Mouse (Mus musculus): ENCODE measurements around the gene Abhd16a. TPM values are rescaled to one million over a fixed set of nuclear protein-coding genes. Genes with fewer than 3 reads are reported as not detected.

Gene Abhd16a
- polyA plus RNA-seq (2012; fragmentation: generic; extraction: Trizol): 64.7 TPM

- H3ac ChIP-seq (ENCODE audit: control insufficient read depth, insufficient read length): peak within 1 kb of the TSS; percentile 75
- H3K36me3 ChIP-seq (ENCODE audit: control insufficient read depth, insufficient read depth): no peaks in the 10 kb centered on the region
- peak within 1 kb of the TSS; percentile 100 for H3K4me2 ChIP-seq (ENCODE audit: low read depth)
- H3K27me3 ChIP-seq (ENCODE audit: control insufficient read depth, insufficient read depth, insufficient read length): no peaks in the 10 kb centered on the region
- H3K79me2 ChIP-seq (ENCODE audit: control insufficient read depth, insufficient read depth): peaks cover 13% of the 10 kb centered on the region
- TF ChIP-seq E2F4 (IDR thresholded peaks at IDR 0.05; ENCODE audit: insufficient read depth) (no peak), POLR2A (IDR thresholded peaks at IDR 0.05; ENCODE audit: insufficient read length, low read depth) (peak; percentile 90), TCF12 (IDR thresholded peaks at IDR 0.05; ENCODE audit: insufficient read depth, poor library complexity, severe bottlenecking) (no peak), REST (IDR thresholded peaks at IDR 0.05; ENCODE audit: insufficient read depth, insufficient read length) (no peak), MYOG (IDR thresholded peaks at IDR 0.05; ENCODE audit: control insufficient read depth in 1 of 3, insufficient read depth in 1 of 3, insufficient read length in 2 of 3, low read depth in 2 of 3) (peak in 1 of 3 experiments; percentile 9), POLR2AphosphoS2 (IDR thresholded peaks at IDR 0.05; ENCODE audit: insufficient read length, low read depth) (peak; percentile 94)
- H3K4me3 ChIP-seq: peak within 1 kb of the TSS; percentile 47
These were observed at the start of gene Abhd16a for GRCm38 (mm10) chr17:35088825-35089644. Gene Abhd16a (plus strand): TSS chr17:35089263.

DNA sequence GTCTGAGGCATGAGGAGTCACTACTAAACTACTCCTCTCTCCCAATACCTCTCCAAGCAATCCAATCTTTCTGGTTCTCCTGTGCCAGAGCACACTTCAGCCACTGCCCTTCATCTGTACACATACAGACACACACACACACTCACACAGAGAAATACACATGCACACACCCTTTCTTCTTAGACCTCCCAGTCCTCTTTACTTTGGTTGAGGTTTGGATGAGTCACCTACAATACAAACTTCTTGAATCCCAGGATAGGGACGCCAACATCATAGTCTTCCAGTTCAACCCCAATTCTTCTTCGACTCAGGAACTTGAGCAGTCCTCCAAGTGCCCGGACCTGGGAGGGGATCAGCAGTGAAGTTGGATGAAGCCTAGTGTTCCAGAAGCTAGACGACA, 45.3 kb upstream of the Abhd16a start:
- Histone ChIP-seq H3K4me2 (ENCODE audit: low read depth) (peak overlapping the region; percentile 65), H3K36me3 (ENCODE audit: control insufficient read depth, insufficient read depth) (no peaks in the 10 kb centered on the region), H3K27me3 (ENCODE audit: control insufficient read depth, insufficient read depth, insufficient read length) (no peaks in the 10 kb centered on the region), H3K79me2 (ENCODE audit: control insufficient read depth, insufficient read depth) (no peaks in the 10 kb centered on the region), H3ac (ENCODE audit: control insufficient read depth, insufficient read length) (no peak overlapping the region), H3K4me3 (no peak overlapping the region)
- TF ChIP-seq MYOG (IDR thresholded peaks at IDR 0.05; ENCODE audit: control insufficient read depth in 1 of 3, insufficient read depth in 1 of 3, insufficient read length in 2 of 3, low read depth in 2 of 3) (no peak), MYOD1 (IDR thresholded peaks at IDR 0.05; ENCODE audit: control insufficient read depth in 1 of 3, insufficient read length in 2 of 3, low read depth in 2 of 3) (no peak), MAX (IDR thresholded peaks at IDR 0.05; ENCODE audit: low read depth) (no peak), TCF3 (IDR thresholded peaks at IDR 0.05; ENCODE audit: insufficient read length, low read depth) (no peak), POLR2AphosphoS2 (IDR thresholded peaks at IDR 0.05; ENCODE audit: insufficient read length, low read depth) (no peak), SRF (IDR thresholded peaks at IDR 0.05; ENCODE audit: control insufficient read depth, insufficient read length, low read depth) (no peak), CEBPB (IDR thresholded peaks at IDR 0.05; ENCODE audit: insufficient read depth, poor library complexity, severe bottlenecking) (no peak), REST (IDR thresholded peaks at IDR 0.05; ENCODE audit: insufficient read depth, insufficient read length) (no peak), POLR2A (IDR thresholded peaks at IDR 0.05; ENCODE audit: insufficient read length, low read depth) (no peak), TCF12 (IDR thresholded peaks at IDR 0.05; ENCODE audit: insufficient read depth, poor library complexity, severe bottlenecking) (no peak), USF1 (IDR thresholded peaks at IDR 0.05; ENCODE audit: low read depth) (no peak), E2F4 (IDR thresholded peaks at IDR 0.05; ENCODE audit: insufficient read depth) (no peak)

GRCm38 (mm10) chr17:35044904-35045806, 43.9 kb upstream of the Abhd16a start:
- Histone ChIP-seq H3K36me3 (ENCODE audit: control insufficient read depth, insufficient read depth) (no peaks in the 10 kb centered on the region), H3K4me2 (ENCODE audit: low read depth) (peak overlapping the region; percentile 65), H3K27me3 (ENCODE audit: control insufficient read depth, insufficient read depth, insufficient read length) (no peaks in the 10 kb centered on the region), H3K79me2 (ENCODE audit: control insufficient read depth, insufficient read depth) (peaks cover 4% of the 10 kb centered on the region), H3K4me3 (peak overlapping the region; percentile 29), H3ac (ENCODE audit: control insufficient read depth, insufficient read length) (no peak overlapping the region)
- TF ChIP-seq CEBPB (IDR thresholded peaks at IDR 0.05; ENCODE audit: insufficient read depth, poor library complexity, severe bottlenecking) (no peak), MYOG (IDR thresholded peaks at IDR 0.05; ENCODE audit: control insufficient read depth in 1 of 3, insufficient read depth in 1 of 3, insufficient read length in 2 of 3, low read depth in 2 of 3) (no peak), USF1 (IDR thresholded peaks at IDR 0.05; ENCODE audit: low read depth) (no peak), POLR2AphosphoS2 (IDR thresholded peaks at IDR 0.05; ENCODE audit: insufficient read length, low read depth) (no peak), MYOD1 (IDR thresholded peaks at IDR 0.05; ENCODE audit: control insufficient read depth in 1 of 3, insufficient read length in 2 of 3, low read depth in 2 of 3) (no peak), E2F4 (IDR thresholded peaks at IDR 0.05; ENCODE audit: insufficient read depth) (no peak), MAX (IDR thresholded peaks at IDR 0.05; ENCODE audit: low read depth) (no peak), TCF12 (IDR thresholded peaks at IDR 0.05; ENCODE audit: insufficient read depth, poor library complexity, severe bottlenecking) (no peak), SRF (IDR thresholded peaks at IDR 0.05; ENCODE audit: control insufficient read depth, insufficient read length, low read depth) (no peak), REST (IDR thresholded peaks at IDR 0.05; ENCODE audit: insufficient read depth, insufficient read length) (no peak), TCF3 (IDR thresholded peaks at IDR 0.05; ENCODE audit: insufficient read length, low read depth) (no peak), POLR2A (IDR thresholded peaks at IDR 0.05; ENCODE audit: insufficient read length, low read depth) (no peak)

DNA sequence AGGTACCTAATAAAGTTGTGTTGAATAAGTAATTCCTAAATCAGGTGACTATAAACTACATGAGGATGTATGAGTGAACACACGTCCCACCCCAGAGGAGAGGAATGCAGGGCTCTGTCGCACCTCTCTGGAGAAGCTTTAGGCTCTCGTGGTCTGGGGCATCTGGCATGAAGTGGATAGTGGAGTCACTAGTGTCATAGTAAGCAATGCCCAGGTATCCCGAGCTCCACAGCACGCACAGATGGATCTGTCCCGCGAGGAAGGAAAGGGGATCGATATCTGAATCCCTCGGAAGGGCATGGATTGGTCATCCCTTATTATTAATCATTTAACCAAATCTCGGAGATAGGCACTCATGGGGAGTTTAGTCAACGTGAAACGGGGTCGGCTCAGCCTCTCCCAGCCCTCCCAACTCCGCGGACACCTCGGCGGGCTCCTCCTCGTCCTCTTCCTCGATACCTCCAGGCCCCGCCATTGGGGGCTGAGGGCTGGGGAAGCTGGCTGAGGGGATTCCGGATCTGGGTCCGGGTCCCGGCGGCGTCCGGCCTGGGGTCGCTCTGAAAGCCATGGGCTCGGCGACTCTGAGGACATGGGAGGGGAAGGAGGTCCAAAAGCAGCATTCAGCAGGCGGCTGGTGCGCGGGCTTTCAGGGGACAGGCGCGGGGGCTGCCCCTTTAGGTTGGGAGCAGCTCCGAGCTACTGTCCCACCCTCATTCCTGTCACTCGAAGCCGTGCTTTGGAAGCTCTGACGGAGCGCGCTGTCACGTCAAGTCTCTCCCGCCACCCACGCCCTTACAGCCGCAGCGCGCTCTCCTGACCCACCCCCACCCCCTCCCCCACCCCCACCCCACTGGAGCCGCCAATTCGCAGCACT, 43.0 kb upstream of the Abhd16a start:
- Histone ChIP-seq H3K36me3 (ENCODE audit: control insufficient read depth, insufficient read depth) (no peaks in the 10 kb centered on the region), H3ac (ENCODE audit: control insufficient read depth, insufficient read length) (peak overlapping the region; percentile 58), H3K79me2 (ENCODE audit: control insufficient read depth, insufficient read depth) (peaks cover 12% of the 10 kb centered on the region), H3K4me2 (ENCODE audit: low read depth) (peak overlapping the region; percentile 65), H3K27me3 (ENCODE audit: control insufficient read depth, insufficient read depth, insufficient read length) (no peaks in the 10 kb centered on the region), H3K4me3 (peak overlapping the region; percentile 29)
- peak; percentile 72 for TF ChIP-seq POLR2A (IDR thresholded peaks at IDR 0.05; ENCODE audit: insufficient read length, low read depth)
- no peak for TF ChIP-seq USF1 (IDR thresholded peaks at IDR 0.05; ENCODE audit: low read depth)
- TF ChIP-seq REST (IDR thresholded peaks at IDR 0.05; ENCODE audit: insufficient read depth, insufficient read length): no peak
- TF ChIP-seq CEBPB (IDR thresholded peaks at IDR 0.05; ENCODE audit: insufficient read depth, poor library complexity, severe bottlenecking): no peak
- TF ChIP-seq MYOD1 (IDR thresholded peaks at IDR 0.05; ENCODE audit: control insufficient read depth in 1 of 3, insufficient read length in 2 of 3, low read depth in 2 of 3): peak in 1 of 3 experiments; percentile 13
- peak; percentile 89 for TF ChIP-seq POLR2AphosphoS2 (IDR thresholded peaks at IDR 0.05; ENCODE audit: insufficient read length, low read depth)
